Mouse (Mus musculus) cerebellum, postnatal 4 days (tissue): ENCODE data around the gene Sfr1.

Experiments used
- DNase-seq, 2 experiments: peaks; one replicate each; pipeline ENCODE4 v3.0.0; 2022; ENCODE audit warnings: low spot score in 2 of 2, mixed read lengths in 1 of 2

The Sfr1 gene

DNA sequence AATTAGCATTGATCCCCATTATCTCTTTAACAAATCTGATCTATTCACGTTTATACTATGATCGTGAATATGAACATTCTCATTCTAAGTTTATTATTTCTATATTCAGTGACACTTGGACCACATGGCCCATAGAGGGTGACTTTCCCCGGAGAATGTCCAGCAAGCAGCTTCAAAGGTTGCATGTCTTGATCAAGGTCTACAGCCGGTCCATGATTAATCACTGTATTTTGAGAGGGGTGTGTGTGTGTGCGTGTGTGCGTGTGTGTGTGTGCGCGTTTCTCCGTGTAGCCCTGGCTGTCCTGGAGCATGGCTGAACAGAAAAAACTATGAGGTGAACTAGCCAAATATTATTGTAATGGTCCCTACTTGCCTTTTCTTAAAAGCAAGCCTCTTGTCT, 21.0 kb downstream of the Sfr1 start:
- DNase-seq, result no peak

DNA sequence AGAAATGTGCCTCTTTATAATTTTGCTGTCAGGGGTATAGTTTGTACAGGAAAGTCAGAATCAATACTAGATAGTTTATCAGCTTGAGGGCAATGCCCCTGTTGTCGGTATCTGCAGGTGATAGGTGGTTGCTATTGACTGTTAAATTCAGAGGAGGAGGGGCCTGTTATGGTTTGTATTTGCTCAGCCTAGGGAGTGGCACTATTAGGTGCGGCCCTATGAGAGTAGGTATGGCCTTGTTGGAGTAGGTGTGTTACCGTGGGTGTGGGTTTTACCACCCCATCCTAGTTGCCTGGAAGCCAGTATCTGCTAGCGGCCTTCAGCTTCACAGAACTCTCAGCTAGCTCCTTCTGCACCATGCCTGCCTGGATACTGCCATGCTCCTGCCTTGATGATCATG, 22.4 kb downstream of the Sfr1 start:
- no peak for DNase-seq

DNA sequence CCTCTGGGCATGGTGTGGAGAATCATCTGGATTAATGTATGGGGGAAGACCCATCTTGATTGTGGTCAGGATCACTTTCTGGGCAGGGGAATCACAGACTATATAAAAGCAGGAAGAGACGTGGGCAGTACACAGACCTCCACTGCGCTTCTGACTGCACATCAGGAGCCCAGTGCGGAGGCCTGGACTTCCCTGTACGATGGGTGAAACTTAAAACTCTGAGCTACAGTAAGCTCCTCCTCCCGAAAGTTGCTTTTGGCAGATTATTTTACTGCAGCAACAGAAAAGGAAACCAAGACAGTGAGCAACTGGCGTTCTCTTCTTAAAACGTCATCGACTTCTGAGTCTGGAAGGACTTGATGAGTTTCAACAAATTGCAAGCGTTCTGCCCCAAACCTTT, 23.4 kb downstream of the Sfr1 start:
- no peak for DNase-seq

DNA sequence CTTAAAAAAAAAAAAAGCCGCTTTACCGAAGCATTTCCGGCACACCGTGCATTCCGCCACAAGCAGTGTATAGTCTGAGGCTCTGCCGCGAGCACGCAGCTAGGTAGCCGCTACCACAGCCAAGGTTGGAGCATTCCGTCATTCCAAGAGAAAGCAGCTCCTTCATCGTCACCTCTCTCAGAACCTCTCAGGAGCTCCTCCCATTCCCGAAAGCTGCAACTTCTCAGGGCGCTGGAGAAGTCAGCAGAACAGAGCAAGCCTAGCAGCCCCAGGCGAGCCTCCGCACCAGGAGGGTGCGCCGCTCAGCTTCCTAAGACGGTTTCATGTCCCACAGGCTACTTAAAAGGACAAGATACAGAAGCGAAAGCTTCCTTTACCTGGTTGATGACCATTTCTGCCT, 24.1 kb downstream of the Sfr1 start:
- DNase-seq, result no peak

DNA sequence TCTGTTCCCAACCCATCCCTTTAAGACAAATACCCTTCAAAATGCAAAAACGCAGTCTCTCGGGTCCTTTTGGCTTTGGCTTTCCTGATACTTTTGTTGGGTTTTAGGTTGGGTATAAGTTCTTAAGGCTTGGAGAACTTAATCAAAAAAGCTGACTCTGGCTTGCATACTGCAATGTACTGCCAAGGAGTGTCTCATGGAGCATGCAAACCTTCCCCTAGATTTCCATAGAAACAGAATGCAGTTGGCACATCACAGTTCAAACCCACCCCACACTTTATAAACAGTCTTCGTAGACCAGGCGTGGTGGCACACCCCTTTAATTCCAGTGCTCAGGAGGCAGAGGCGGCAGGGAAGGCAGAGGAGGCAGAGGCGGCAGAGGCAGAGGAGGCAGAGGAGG, 46.4 kb downstream of the Sfr1 start:
- no peak for DNase-seq

DNA sequence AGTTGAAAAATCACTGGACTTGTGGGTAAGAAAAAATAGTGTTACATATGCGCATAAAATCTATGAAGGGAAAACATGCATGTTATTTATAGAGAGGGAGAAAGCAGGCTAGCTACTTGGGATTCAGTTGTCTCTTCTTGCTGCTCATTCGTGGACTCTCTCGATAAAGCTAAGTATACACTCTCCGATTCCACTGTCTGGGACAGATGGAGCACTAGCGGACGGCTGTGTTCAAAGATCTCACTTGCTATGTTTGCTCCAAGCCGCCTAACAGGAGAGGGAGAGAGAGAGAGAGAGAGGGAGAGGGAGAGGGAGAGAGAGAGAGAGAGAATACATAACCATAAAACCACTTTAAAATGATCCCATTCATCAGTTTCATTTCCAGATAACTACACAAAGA, 48.7 kb downstream of the Sfr1 start:
- DNase-seq, result no peak

DNA sequence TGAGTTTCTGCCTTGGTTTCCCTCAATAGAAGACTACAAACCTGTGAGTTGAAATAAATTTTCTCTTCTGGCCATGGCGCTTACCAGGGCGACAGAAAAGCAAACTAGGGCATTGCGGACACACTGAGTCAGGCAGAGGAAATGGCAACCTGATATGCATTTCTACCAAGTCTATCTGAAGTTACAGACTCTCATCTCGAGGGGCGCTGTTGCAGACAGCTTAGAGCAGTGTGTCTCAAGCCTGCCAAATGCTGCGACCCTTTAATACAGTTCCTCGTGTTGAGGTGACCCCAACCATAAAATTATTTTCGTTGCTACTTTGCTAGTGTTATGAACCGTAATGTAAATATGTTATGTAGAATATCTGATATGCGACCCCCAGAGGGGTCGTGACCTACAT, 49.5 kb downstream of the Sfr1 start:
- DNase-seq, result no peak

DNA sequence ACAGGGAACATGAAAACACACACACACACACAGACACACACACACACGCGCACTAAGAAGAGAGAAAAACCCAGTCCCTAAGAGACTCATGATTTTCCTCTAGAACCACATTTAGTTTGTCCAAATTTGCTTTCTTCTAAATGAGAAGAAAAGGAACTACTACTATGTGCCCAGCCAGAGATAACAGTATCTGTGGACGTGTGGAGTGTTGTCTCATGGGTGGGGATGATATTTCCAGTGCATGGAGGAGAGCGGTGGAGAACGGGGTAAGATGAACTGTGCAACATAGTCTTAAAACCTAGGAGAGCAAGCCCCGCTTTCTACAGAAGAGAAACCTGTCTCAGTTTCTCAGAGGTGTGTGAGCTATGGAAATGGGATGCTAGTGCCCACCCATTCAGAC, 52.4 kb downstream of the Sfr1 start:
- no peak for DNase-seq
